Mouse (Mus musculus): Measurements from ENCODE around the gene Slc39a12. TPM values are rescaled to one million over a fixed set of nuclear protein-coding genes. Genes with fewer than 3 reads are reported as not detected.

The Slc39a12 gene
- polyA plus RNA-seq, 1 experiment, result 0.07 TPM

- DNase-seq, result no peak
- Histone ChIP-seq H3K4me3 (ENCODE audit: control insufficient read depth, insufficient read depth, low read length) (no peak overlapping the region), H3K27ac (ENCODE audit: control insufficient read depth, insufficient read depth, low read length) (no peak overlapping the region), H3K4me1 (replicated peaks; ENCODE audit: control insufficient read depth, insufficient read depth, low read length) (no peaks in the 10 kb centered on the region), H3K36me3 (ENCODE audit: control insufficient read depth, insufficient read depth, low read length) (no peaks in the 10 kb centered on the region), H3K27me3 (ENCODE audit: control insufficient read depth, insufficient read depth, low read length) (no peaks in the 10 kb centered on the region)
- 99% methylated on average over 2 of the region's 2 CpGs for WGBS
- TF ChIP-seq CTCF (IDR thresholded peaks at IDR 0.05; ENCODE audit: borderline replicate concordance, control insufficient read depth, extremely low read depth, insufficient read depth, low read length, poor library complexity) (no peak), POLR2A (IDR thresholded peaks at IDR 0.05; ENCODE audit: control insufficient read depth, extremely low read depth, insufficient read depth, low read length, poor library complexity) (no peak)
These were observed 40.9 kb downstream of the Slc39a12 start for GRCm38 (mm10) chr2:14428987-14429386.

GRCm38 (mm10) chr2:14447322-14447721 lies 59.2 kb downstream of the Slc39a12 start:
- no peaks in the 10 kb centered on the region for H3K36me3 ChIP-seq (ENCODE audit: control insufficient read depth, insufficient read depth, low read length)
- no peak for DNase-seq
- H3K4me1 ChIP-seq (replicated peaks; ENCODE audit: control insufficient read depth, insufficient read depth, low read length), result no peaks in the 10 kb centered on the region
- no peaks in the 10 kb centered on the region for H3K27me3 ChIP-seq (ENCODE audit: control insufficient read depth, insufficient read depth, low read length)
- no peak overlapping the region for H3K27ac ChIP-seq (ENCODE audit: control insufficient read depth, insufficient read depth, low read length)
- TF ChIP-seq POLR2A (IDR thresholded peaks at IDR 0.05; ENCODE audit: control insufficient read depth, extremely low read depth, insufficient read depth, low read length, poor library complexity), result no peak
- TF ChIP-seq CTCF (IDR thresholded peaks at IDR 0.05; ENCODE audit: borderline replicate concordance, control insufficient read depth, extremely low read depth, insufficient read depth, low read length, poor library complexity), result no peak
- 91% methylated on average over 1 of the region's 1 CpGs for WGBS
- no peak overlapping the region for H3K4me3 ChIP-seq (ENCODE audit: control insufficient read depth, insufficient read depth, low read length)

- Histone ChIP-seq H3K4me1 (replicated peaks; ENCODE audit: control insufficient read depth, insufficient read depth, low read length) (no peaks in the 10 kb centered on the region), H3K36me3 (ENCODE audit: control insufficient read depth, insufficient read depth, low read length) (no peaks in the 10 kb centered on the region), H3K27ac (ENCODE audit: control insufficient read depth, insufficient read depth, low read length) (no peak overlapping the region), H3K27me3 (ENCODE audit: control insufficient read depth, insufficient read depth, low read length) (no peaks in the 10 kb centered on the region), H3K4me3 (ENCODE audit: control insufficient read depth, insufficient read depth, low read length) (no peak overlapping the region)
- DNase-seq, result no peak
- TF ChIP-seq CTCF (IDR thresholded peaks at IDR 0.05; ENCODE audit: borderline replicate concordance, control insufficient read depth, extremely low read depth, insufficient read depth, low read length, poor library complexity), result no peak
- TF ChIP-seq POLR2A (IDR thresholded peaks at IDR 0.05; ENCODE audit: control insufficient read depth, extremely low read depth, insufficient read depth, low read length, poor library complexity), result no peak
These were observed 62.8 kb downstream of the Slc39a12 start for GRCm38 (mm10) chr2:14450866-14451265.

GRCm38 (mm10) chr2:14454946-14455631 lies 67.0 kb downstream of the Slc39a12 start:
- DNase-seq, result no peak
- no peaks in the 10 kb centered on the region for H3K27me3 ChIP-seq (ENCODE audit: control insufficient read depth, insufficient read depth, low read length)
- no peaks in the 10 kb centered on the region for H3K4me1 ChIP-seq (replicated peaks; ENCODE audit: control insufficient read depth, insufficient read depth, low read length)
- TF ChIP-seq CTCF (IDR thresholded peaks at IDR 0.05; ENCODE audit: borderline replicate concordance, control insufficient read depth, extremely low read depth, insufficient read depth, low read length, poor library complexity) (no peak), POLR2A (IDR thresholded peaks at IDR 0.05; ENCODE audit: control insufficient read depth, extremely low read depth, insufficient read depth, low read length, poor library complexity) (no peak)
- no peaks in the 10 kb centered on the region for H3K36me3 ChIP-seq (ENCODE audit: control insufficient read depth, insufficient read depth, low read length)
- no peak overlapping the region for H3K4me3 ChIP-seq (ENCODE audit: control insufficient read depth, insufficient read depth, low read length)
- 88% methylated on average over 7 of the region's 7 CpGs for WGBS
- no peak overlapping the region for H3K27ac ChIP-seq (ENCODE audit: control insufficient read depth, insufficient read depth, low read length)

- Histone ChIP-seq H3K4me1 (replicated peaks; ENCODE audit: control insufficient read depth, insufficient read depth, low read length) (no peaks in the 10 kb centered on the region), H3K27ac (ENCODE audit: control insufficient read depth, insufficient read depth, low read length) (no peak overlapping the region), H3K36me3 (ENCODE audit: control insufficient read depth, insufficient read depth, low read length) (no peaks in the 10 kb centered on the region), H3K4me3 (ENCODE audit: control insufficient read depth, insufficient read depth, low read length) (no peak overlapping the region), H3K27me3 (ENCODE audit: control insufficient read depth, insufficient read depth, low read length) (no peaks in the 10 kb centered on the region)
- WGBS, result 90% methylated on average over 1 of the region's 1 CpGs
- no peak for DNase-seq
- no peak for TF ChIP-seq POLR2A (IDR thresholded peaks at IDR 0.05; ENCODE audit: control insufficient read depth, extremely low read depth, insufficient read depth, low read length, poor library complexity)
- no peak for TF ChIP-seq CTCF (IDR thresholded peaks at IDR 0.05; ENCODE audit: borderline replicate concordance, control insufficient read depth, extremely low read depth, insufficient read depth, low read length, poor library complexity)
These were observed 76.3 kb downstream of the Slc39a12 start for GRCm38 (mm10) chr2:14464438-14464837.

- Histone ChIP-seq H3K27ac (ENCODE audit: control insufficient read depth, insufficient read depth, low read length) (no peak overlapping the region), H3K4me3 (ENCODE audit: control insufficient read depth, insufficient read depth, low read length) (no peak overlapping the region), H3K36me3 (ENCODE audit: control insufficient read depth, insufficient read depth, low read length) (no peaks in the 10 kb centered on the region), H3K4me1 (replicated peaks; ENCODE audit: control insufficient read depth, insufficient read depth, low read length) (no peaks in the 10 kb centered on the region), H3K27me3 (ENCODE audit: control insufficient read depth, insufficient read depth, low read length) (no peaks in the 10 kb centered on the region)
- no peak for DNase-seq
- TF ChIP-seq POLR2A (IDR thresholded peaks at IDR 0.05; ENCODE audit: control insufficient read depth, extremely low read depth, insufficient read depth, low read length, poor library complexity) (no peak), CTCF (IDR thresholded peaks at IDR 0.05; ENCODE audit: borderline replicate concordance, control insufficient read depth, extremely low read depth, insufficient read depth, low read length, poor library complexity) (no peak)
- WGBS, result 52% methylated on average over 5 of the region's 5 CpGs
These were observed 106.0 kb downstream of the Slc39a12 start for GRCm38 (mm10) chr2:14494132-14494531.

- TF ChIP-seq CTCF (IDR thresholded peaks at IDR 0.05; ENCODE audit: borderline replicate concordance, control insufficient read depth, extremely low read depth, insufficient read depth, low read length, poor library complexity) (no peak), POLR2A (IDR thresholded peaks at IDR 0.05; ENCODE audit: control insufficient read depth, extremely low read depth, insufficient read depth, low read length, poor library complexity) (no peak)
- Histone ChIP-seq H3K4me3 (ENCODE audit: control insufficient read depth, insufficient read depth, low read length) (no peak overlapping the region), H3K27ac (ENCODE audit: control insufficient read depth, insufficient read depth, low read length) (no peak overlapping the region), H3K36me3 (ENCODE audit: control insufficient read depth, insufficient read depth, low read length) (no peaks in the 10 kb centered on the region), H3K27me3 (ENCODE audit: control insufficient read depth, insufficient read depth, low read length) (no peaks in the 10 kb centered on the region), H3K4me1 (replicated peaks; ENCODE audit: control insufficient read depth, insufficient read depth, low read length) (no peaks in the 10 kb centered on the region)
- WGBS, result 82% methylated on average over 2 of the region's 2 CpGs
- DNase-seq, result no peak
These were observed 108.0 kb downstream of the Slc39a12 start for GRCm38 (mm10) chr2:14496150-14496549.
